Comparison of ENCODE assay signal across 27 mouse cellular contexts in genomic region chr3:95178948-95179347, GRCm38 (mm10). TPM values are rescaled to one million over a fixed set of nuclear protein-coding genes. Genes with fewer than 3 reads are reported as not detected.
DNase-seq lines count a peak whose midpoint lies in the region; ATAC-seq and TF ChIP-seq lines count a peak whose summit lies in the region.
"Had no signal": no experiment of that assay in that cellular context is flagged by ENCODE, and none has a peak within 500 bp of the region (broad histone marks: within the 10 kb centered on the region; RNA-seq: fewer than 3 reads in every experiment).

No protein-coding gene starts in this region.

- no peak overlapping the region for H3K4me2 ChIP-seq in forebrain, postnatal 0 days (ENCODE audit: low read depth)
- H3K4me2 ChIP-seq in forebrain, embryonic 11.5 days (ENCODE audit: low read depth, low read length, severe bottlenecking) = no peak overlapping the region
- H3K4me2 ChIP-seq: embryonic facial prominence, embryonic 12.5 days; forebrain, embryonic 13.5 days; forebrain, embryonic 15.5 days had no signal

- no peaks in the 10 kb centered on the region for H3K4me1 ChIP-seq in forebrain, postnatal 0 days (ENCODE audit: insufficient read depth)
- H3K4me1 ChIP-seq in forebrain, embryonic 11.5 days (replicated peaks; ENCODE audit: control insufficient read depth, insufficient read depth, low read length) = no peaks in the 10 kb centered on the region

- H3K9ac ChIP-seq in forebrain, postnatal 0 days = no peak overlapping the region
- no peak overlapping the region for H3K9ac ChIP-seq in forebrain, embryonic 11.5 days (ENCODE audit: low read length)
- H3K9ac ChIP-seq: embryonic facial prominence, embryonic 12.5 days; forebrain, embryonic 13.5 days; forebrain, embryonic 15.5 days had no signal

- whole genome bisulfite sequencing in forebrain, postnatal 0 days = 61% methylated on average over 5 of the region's 5 CpGs
- WGBS in forebrain, embryonic 11.5 days = 91% methylated on average over 5 of the region's 5 CpGs

- no peak overlapping the region for H3K4me3 ChIP-seq in forebrain, postnatal 0 days (ENCODE audit: low read depth, low read length)
- no peak overlapping the region for H3K4me3 ChIP-seq in forebrain, embryonic 11.5 days (ENCODE audit: low read depth, low read length)
- H3K4me3 ChIP-seq in gastrocnemius, adult 2 months = no peak overlapping the region
- H3K4me3 ChIP-seq: embryonic facial prominence, embryonic 10.5 days; embryonic facial prominence, embryonic 12.5 days; forebrain, embryonic 10.5 days; forebrain, embryonic 13.5 days; forebrain, embryonic 15.5 days had no signal

- TF ChIP-seq CTCF in forebrain, postnatal 0 days (IDR thresholded peaks at IDR 0.05; ENCODE audit: low read depth) = no peak
- TF ChIP-seq CTCF in gastrocnemius, adult 2 months (IDR thresholded peaks at IDR 0.05) = no peak

- ATAC-seq in forebrain, postnatal 0 days = peak; percentile 36
- ATAC-seq in forebrain, embryonic 11.5 days (replicated peaks; ENCODE audit: low FRiP score) = no peak
- ATAC-seq: activated CD4-positive, CD25-positive, alpha-beta regulatory T cell, adult 4 months; CD4-positive, CD25-positive, alpha-beta regulatory T cell, adult 4 months; forebrain, embryonic 13.5 days; forebrain, embryonic 15.5 days; Patski had no signal

- H3K27ac ChIP-seq in forebrain, postnatal 0 days (ENCODE audit: low read depth, low read length) = no peak overlapping the region
- H3K27ac ChIP-seq in forebrain, embryonic 11.5 days (ENCODE audit: low read depth, low read length) = no peak overlapping the region; the same call in 1 of the 2 replicates
- H3K27ac ChIP-seq in gastrocnemius, adult 2 months = 0 out of 2 replicates have a peak overlapping the region, but pooled peaks have one; percentile 28
- H3K27ac ChIP-seq: embryonic facial prominence, embryonic 10.5 days; embryonic facial prominence, embryonic 12.5 days; forebrain, embryonic 10.5 days; forebrain, embryonic 13.5 days; forebrain, embryonic 15.5 days had no signal

- H3K27me3 ChIP-seq in forebrain, postnatal 0 days (ENCODE audit: insufficient read depth, low read length) = no peaks in the 10 kb centered on the region
- H3K27me3 ChIP-seq in forebrain, embryonic 11.5 days (ENCODE audit: control insufficient read depth, insufficient read depth, low read length) = peaks cover under 1% of the 10 kb centered on the region
- H3K27me3 ChIP-seq: CH12.LX; forebrain, embryonic 15.5 days; Patski had no signal

- H3K36me3 ChIP-seq in forebrain, postnatal 0 days (ENCODE audit: insufficient read depth) = peaks cover 4% of the 10 kb centered on the region; the same call in 1 of the 2 replicates
- H3K36me3 ChIP-seq in forebrain, embryonic 11.5 days (ENCODE audit: control insufficient read depth, insufficient read depth, low read length) = no peaks in the 10 kb centered on the region

- DNase-seq in forebrain, postnatal 0 days = peak; percentile 59
- DNase-seq in forebrain, embryonic 11.5 days (ENCODE audit: low spot score) = no peak
- no peak for DNase-seq in gastrocnemius, adult 2 months
- DNase-seq in gastrocnemius, postnatal 36 days = no peak
- peak; percentile 69 to 80 for DNase-seq in right cerebral cortex, postnatal 10 days (ENCODE audit: low spot score in 2 of 2)
- DNase-seq in right cerebral cortex, adult 2 months (ENCODE audit: low spot score in 2 of 2) = no peak
- peak; percentile 57 for DNase-seq in brain, adult 2 months (ENCODE audit: low read depth, low spot score)
- DNase-seq in heart, postnatal 36 days = no peak
- DNase-seq: adrenal gland, adult 8-10 months; adrenal gland, postnatal 14 days; adrenal gland, postnatal 36 days; B cell, adult 2 months; cerebellum, adult 11 months; cerebellum, adult 18-20 months; cerebellum, adult 8-10 months; cerebellum, adult 9-11 months; cerebellum, postnatal 25 days had no signal

- intact Hi-C loops in gastrocnemius, adult 2 months (cut with DNase I) = no loop called here
- intact Hi-C loops in gastrocnemius, postnatal 36 days (cut with DNase I) = no loop called here
- intact Hi-C loops in heart, postnatal 36 days (cut with DNase I) = no loop called here

- no peaks in the 10 kb centered on the region for H3K9me3 ChIP-seq in forebrain, postnatal 0 days (ENCODE audit: low read length)
- no peaks in the 10 kb centered on the region for H3K9me3 ChIP-seq in forebrain, embryonic 11.5 days (ENCODE audit: control insufficient read depth, low read length)
- H3K9me3 ChIP-seq: embryonic facial prominence, embryonic 10.5 days; embryonic facial prominence, embryonic 12.5 days; forebrain, embryonic 10.5 days; forebrain, embryonic 13.5 days; forebrain, embryonic 15.5 days had no signal

RNA-seq across cellular contexts. Expression of gene Sema6c, which starts 18.7 kb away (rescaled TPM):
- 75.2 and 94.1 TPM in 2 replicates for total RNA-seq in forebrain, postnatal 0 days (2014; rRNA removed)
- 24.2 and 28.4 TPM in 2 replicates for polyA plus RNA-seq in forebrain, postnatal 0 days (2015; fragmentation: Nextera tagmentation; extraction: Ambion mirVana)
- polyA plus RNA-seq in forebrain, embryonic 11.5 days (2014; fragmentation: Nextera tagmentation; extraction: Ambion mirVana) = 17.6 and 19.9 TPM in 2 replicates
- 100 to 1,000 TPM in 1 of 2 experiments, 10 to 100 TPM in 1; 83.4 to 105 TPM for total RNA-seq in gastrocnemius, adult 2 months (2021)
- total RNA-seq in gastrocnemius, postnatal 36 days (2021) = 10 to 100 TPM; 96.3 to 98.2 TPM
- 10 to 100 TPM in 1 of 2 experiments, 1 to 10 TPM in 1; 4.7 to 10.2 TPM for total RNA-seq in heart, postnatal 36 days (2021)
- polyA plus RNA-seq: activated CD4-positive, CD25-positive, alpha-beta regulatory T cell, adult 4 months had no signal

RNA-seq across cellular contexts. Expression of gene Tnfaip8l2, which starts 36.8 kb away (rescaled TPM):
- 1.2 and 1.3 TPM in 2 replicates for total RNA-seq in forebrain, postnatal 0 days (2014; rRNA removed)
- polyA plus RNA-seq in forebrain, postnatal 0 days (2015; fragmentation: Nextera tagmentation; extraction: Ambion mirVana) = 1.8 and 3.3 TPM in 2 replicates
- polyA plus RNA-seq in forebrain, embryonic 11.5 days (2014; fragmentation: Nextera tagmentation; extraction: Ambion mirVana) = 1.3 and 1.9 TPM in 2 replicates
- under 1 TPM; 0.42 to 0.87 TPM for total RNA-seq in gastrocnemius, adult 2 months (2021)
- total RNA-seq in gastrocnemius, postnatal 36 days (2021) = under 1 TPM; 0.38 to 0.69 TPM
- total RNA-seq in heart, postnatal 36 days (2021) = 1 to 10 TPM; 1.4 to 2.7 TPM
- polyA plus RNA-seq: G1E had no signal

RNA-seq across cellular contexts. Expression of gene Gabpb2, which starts 38.8 kb away (rescaled TPM):
- total RNA-seq in forebrain, postnatal 0 days (2014; rRNA removed) = 6.1 and 9.9 TPM in 2 replicates
- polyA plus RNA-seq in forebrain, postnatal 0 days (2015; fragmentation: Nextera tagmentation; extraction: Ambion mirVana) = 0.54 and 1.5 TPM in 2 replicates
- polyA plus RNA-seq in forebrain, embryonic 11.5 days (2014; fragmentation: Nextera tagmentation; extraction: Ambion mirVana) = 8.9 and 10.8 TPM in 2 replicates
- total RNA-seq in gastrocnemius, adult 2 months (2021) = 10 to 100 TPM in 1 of 2 experiments, 1 to 10 TPM in 1; 9.1 to 12.0 TPM
- 1 to 10 TPM; 6.6 to 8.0 TPM for total RNA-seq in gastrocnemius, postnatal 36 days (2021)
- total RNA-seq in heart, postnatal 36 days (2021) = 10 to 100 TPM; 10.9 to 11.7 TPM

RNA-seq across cellular contexts. Expression of gene Lysmd1, which starts 45.1 kb away (rescaled TPM):
- total RNA-seq in forebrain, postnatal 0 days (2014; rRNA removed) = 38.7 and 39.2 TPM in 2 replicates
- 39.7 and 45.8 TPM in 2 replicates for polyA plus RNA-seq in forebrain, postnatal 0 days (2015; fragmentation: Nextera tagmentation; extraction: Ambion mirVana)
- polyA plus RNA-seq in forebrain, embryonic 11.5 days (2014; fragmentation: Nextera tagmentation; extraction: Ambion mirVana) = 11.7 and 12.4 TPM in 2 replicates
- total RNA-seq in gastrocnemius, adult 2 months (2021) = 1 to 10 TPM; 6.7 to 7.2 TPM
- 1 to 10 TPM; 6.4 to 8.2 TPM for total RNA-seq in gastrocnemius, postnatal 36 days (2021)
- 1 to 10 TPM; 5.8 to 6.5 TPM for total RNA-seq in heart, postnatal 36 days (2021)

RNA-seq across cellular contexts. Expression of gene Scnm1, which starts 45.1 kb away (rescaled TPM):
- 47.6 and 52.7 TPM in 2 replicates for total RNA-seq in forebrain, postnatal 0 days (2014; rRNA removed)
- 83.3 and 88.9 TPM in 2 replicates for polyA plus RNA-seq in forebrain, postnatal 0 days (2015; fragmentation: Nextera tagmentation; extraction: Ambion mirVana)
- polyA plus RNA-seq in forebrain, embryonic 11.5 days (2014; fragmentation: Nextera tagmentation; extraction: Ambion mirVana) = 77.4 and 88.0 TPM in 2 replicates
- total RNA-seq in gastrocnemius, adult 2 months (2021) = 10 to 100 TPM; 33.2 to 40.7 TPM
- 10 to 100 TPM; 21.7 to 27.3 TPM for total RNA-seq in gastrocnemius, postnatal 36 days (2021)
- 10 to 100 TPM; 24.1 to 37.5 TPM for total RNA-seq in heart, postnatal 36 days (2021)

Comparison
In these comparisons a context has a peak if more than half of its experiments do, and no peak if none do; other contexts are left out.
1. DNase-seq: peak in forebrain, postnatal 0 days (single experiment), right cerebral cortex, postnatal 10 days (2 of 2) and brain, adult 2 months (single experiment); none in forebrain, embryonic 11.5 days (single experiment), gastrocnemius, adult 2 months (single experiment), gastrocnemius, postnatal 36 days (0 of 2), right cerebral cortex, adult 2 months (0 of 2) and heart, postnatal 36 days (0 of 2).